Comparison of ENCODE assay signal across 15 mouse cellular contexts in the genomic region with DNA sequence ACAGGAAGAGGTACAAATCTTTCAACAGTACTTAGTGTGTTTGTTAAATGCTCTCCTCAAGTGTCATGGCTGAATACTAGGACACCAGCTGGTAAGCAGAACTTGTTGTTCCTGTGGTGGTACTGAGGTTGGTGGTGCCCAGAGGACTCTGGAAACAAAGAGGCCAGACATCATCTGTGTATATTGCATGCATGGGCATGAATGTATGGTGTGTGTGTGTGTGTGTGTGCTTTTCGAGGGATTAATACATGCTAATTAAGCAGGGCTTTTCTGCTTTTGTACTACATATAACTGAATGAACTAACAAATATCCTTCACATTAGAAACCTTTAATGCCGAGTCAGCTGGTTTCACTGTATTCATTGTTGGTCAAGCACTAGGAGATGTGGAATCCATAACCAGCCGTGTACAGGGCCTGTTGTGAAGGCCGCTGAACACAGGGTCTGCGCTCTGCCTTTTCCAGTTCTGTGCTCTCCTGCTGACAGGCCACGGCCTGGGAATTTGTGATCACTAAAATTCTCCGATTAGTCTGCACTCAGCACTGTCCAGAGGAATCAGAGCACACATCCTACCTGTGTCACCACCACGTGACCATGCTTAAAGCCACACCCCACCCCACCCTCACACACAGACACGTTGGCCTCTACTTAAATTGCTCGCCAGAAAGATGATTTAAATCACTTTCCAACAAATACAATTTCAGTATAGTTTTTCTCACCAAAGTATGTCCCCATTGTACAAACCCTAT.
A peak's percentile ranks its signal among the peaks of the same experiment; 100 is the strongest.
DNase-seq lines count a peak whose midpoint lies in the region; ATAC-seq lines count a peak whose summit lies in the region.
"Had no signal": no experiment of that assay in that cellular context is flagged by ENCODE, and none has a peak within 500 bp of the region (broad histone marks: within the 10 kb centered on the region; RNA-seq: fewer than 3 reads in every experiment).

No protein-coding gene starts in this region.

- H3K4me3 ChIP-seq in lung, embryonic 15.5 days, result no peak overlapping the region
- H3K4me3 ChIP-seq in embryonic facial prominence, embryonic 11.5 days (ENCODE audit: low read depth, low read length), result no peak overlapping the region
- no peak overlapping the region for H3K4me3 ChIP-seq in midbrain, embryonic 13.5 days (replicated peaks)
- H3K4me3 ChIP-seq: left cerebral cortex, adult 2 months; liver, embryonic 12.5 days had no signal

- H3K9ac ChIP-seq in lung, embryonic 15.5 days, result no peak overlapping the region
- H3K9ac ChIP-seq in embryonic facial prominence, embryonic 11.5 days (replicated peaks; ENCODE audit: low read length), result no peak overlapping the region
- H3K9ac ChIP-seq in midbrain, embryonic 13.5 days (replicated peaks), result no peak overlapping the region
- H3K9ac ChIP-seq: liver, embryonic 12.5 days had no signal

- peak; percentile 78 for DNase-seq in heart, adult 11 months
- no peak for DNase-seq in heart, postnatal 14 days
- no peak for DNase-seq in lung, postnatal 10 days
- DNase-seq in embryonic facial prominence, embryonic 11.5 days (ENCODE audit: low spot score), result peak; percentile 20
- DNase-seq in left cerebral cortex, adult 9 months (ENCODE audit: low spot score in 2 of 2), result no peak
- no peak for DNase-seq in cerebellum, postnatal 10 days
- DNase-seq: adrenal gland, adult 2 months; B cell, adult 2 months; embryo, embryonic 11 days; kidney, postnatal 14 days; thymus, postnatal 14 days had no signal

- H3K4me2 ChIP-seq in lung, embryonic 15.5 days, result no peak overlapping the region
- H3K4me2 ChIP-seq in embryonic facial prominence, embryonic 11.5 days (ENCODE audit: low read depth, low read length), result no peak overlapping the region
- no peak overlapping the region for H3K4me2 ChIP-seq in midbrain, embryonic 13.5 days (replicated peaks)
- H3K4me2 ChIP-seq: liver, embryonic 12.5 days had no signal

- ATAC-seq in lung, embryonic 15.5 days (ENCODE audit: borderline replicate concordance, extremely low read depth, low FRiP score, low TSS enrichment), result no peak
- ATAC-seq in embryonic facial prominence, embryonic 11.5 days (replicated peaks; ENCODE audit: insufficient number of reproducible peaks, low FRiP score, low TSS enrichment, low read depth), result no peak
- ATAC-seq in midbrain, embryonic 13.5 days, result peak; percentile 37
- ATAC-seq: liver, embryonic 12.5 days had no signal

- no peaks in the 10 kb centered on the region for H3K36me3 ChIP-seq in lung, embryonic 15.5 days
- no peaks in the 10 kb centered on the region for H3K36me3 ChIP-seq in embryonic facial prominence, embryonic 11.5 days (replicated peaks; ENCODE audit: control insufficient read depth, insufficient read depth, low read depth, low read length)
- H3K36me3 ChIP-seq in midbrain, embryonic 13.5 days, result no peaks in the 10 kb centered on the region
- H3K36me3 ChIP-seq: liver, embryonic 12.5 days had no signal

- no peaks in the 10 kb centered on the region for H3K9me3 ChIP-seq in lung, embryonic 15.5 days
- H3K9me3 ChIP-seq in embryonic facial prominence, embryonic 11.5 days (replicated peaks; ENCODE audit: control insufficient read depth, low read length), result no peaks in the 10 kb centered on the region
- H3K9me3 ChIP-seq in midbrain, embryonic 13.5 days, result no peaks in the 10 kb centered on the region
- H3K9me3 ChIP-seq: liver, embryonic 12.5 days had no signal

- intact Hi-C loops in heart, postnatal 14 days (cut with DNase I), result no loop called here

- WGBS in lung, embryonic 15.5 days, result 63% methylated on average over 10 of the region's 10 CpGs
- 53% methylated on average over 10 of the region's 10 CpGs for whole genome bisulfite sequencing in embryonic facial prominence, embryonic 11.5 days
- 24% methylated on average over 10 of the region's 10 CpGs for WGBS in midbrain, embryonic 13.5 days

- peaks cover 43% of the 10 kb centered on the region for H3K4me1 ChIP-seq in lung, embryonic 15.5 days
- H3K4me1 ChIP-seq in embryonic facial prominence, embryonic 11.5 days (ENCODE audit: control insufficient read depth, insufficient read depth, low read length), result peaks cover 4% of the 10 kb centered on the region
- H3K4me1 ChIP-seq in midbrain, embryonic 13.5 days (replicated peaks), result peaks cover 37% of the 10 kb centered on the region
- H3K4me1 ChIP-seq: liver, embryonic 12.5 days had no signal

- H3K27me3 ChIP-seq in lung, embryonic 15.5 days, result no peaks in the 10 kb centered on the region
- no peaks in the 10 kb centered on the region for H3K27me3 ChIP-seq in embryonic facial prominence, embryonic 11.5 days (ENCODE audit: control insufficient read depth, insufficient read depth, low read length)
- H3K27me3 ChIP-seq in midbrain, embryonic 13.5 days, result peaks cover 4% of the 10 kb centered on the region; the same call in 1 of the 2 replicates
- H3K27me3 ChIP-seq: liver, embryonic 12.5 days had no signal

- H3K27ac ChIP-seq in lung, embryonic 15.5 days, result peak overlapping the region; percentile 19; the same call in 1 of the 2 replicates
- H3K27ac ChIP-seq in embryonic facial prominence, embryonic 11.5 days (replicated peaks; ENCODE audit: low read depth, low read length), result no peak overlapping the region
- no peak overlapping the region for H3K27ac ChIP-seq in midbrain, embryonic 13.5 days
- H3K27ac ChIP-seq: left cerebral cortex, adult 2 months; liver, embryonic 12.5 days had no signal

Comparison
In these comparisons a context has a peak if more than half of its experiments do, and no peak if none do; other contexts are left out.
1. DNase-seq: peak in heart, adult 11 months (single experiment) and embryonic facial prominence, embryonic 11.5 days (single experiment); none in heart, postnatal 14 days (0 of 2), lung, postnatal 10 days (single experiment), left cerebral cortex, adult 9 months (0 of 2) and cerebellum, postnatal 10 days (0 of 2).